Mouse (Mus musculus): Measurements from ENCODE around the gene Ctxn1.

Gene Ctxn1

DNA sequence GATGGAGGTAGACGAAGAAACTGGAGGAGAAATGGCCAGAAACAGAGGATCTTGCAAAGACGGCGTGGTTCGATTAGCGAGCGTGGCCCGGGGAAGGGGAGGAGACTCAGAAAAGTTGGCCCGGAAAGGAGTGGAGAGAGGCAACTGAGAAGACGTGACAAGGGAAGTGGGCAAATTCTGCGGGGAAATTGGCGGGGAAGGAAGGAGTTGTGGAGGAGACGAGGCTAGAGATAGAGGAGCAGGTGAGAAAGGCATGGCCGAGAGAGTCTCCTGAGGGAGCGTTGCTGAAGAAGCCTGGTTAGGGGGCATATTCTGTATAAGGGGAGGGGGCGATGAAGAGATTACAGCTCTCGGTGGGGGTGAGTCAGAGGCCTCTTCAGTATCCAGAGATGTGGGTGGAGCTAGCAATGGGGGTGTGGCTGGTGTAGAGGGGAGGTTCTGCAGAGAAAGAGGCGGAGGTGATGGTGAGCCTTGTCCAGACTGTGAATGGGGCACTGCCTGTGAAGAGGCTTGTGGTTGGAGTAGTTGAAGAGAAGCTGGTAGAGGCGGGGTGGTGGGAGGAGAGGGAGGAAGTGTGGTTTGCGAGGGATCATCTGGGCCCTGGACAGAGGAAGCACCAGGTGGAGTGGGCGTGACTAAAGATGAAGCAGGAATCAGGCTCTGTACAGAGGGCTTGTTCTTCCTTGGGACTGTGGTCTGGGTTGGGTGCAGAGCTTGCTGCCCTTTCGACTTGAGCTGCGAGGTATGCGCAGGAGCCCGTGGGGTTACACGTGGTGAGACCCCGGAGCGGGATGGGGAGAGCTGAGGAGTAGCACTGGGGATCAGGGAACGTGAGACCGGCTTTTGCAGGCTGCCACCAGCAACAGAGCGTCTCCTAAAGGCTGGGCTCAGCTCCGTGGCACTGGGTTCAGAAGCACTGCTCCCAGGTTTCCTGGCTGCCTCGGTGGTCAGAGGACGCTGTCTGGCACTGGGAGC is 44.8 kb downstream of the Ctxn1 start:
- DNase-seq (ENCODE audit: low read depth, low spot score): peak; percentile 83

DNA sequence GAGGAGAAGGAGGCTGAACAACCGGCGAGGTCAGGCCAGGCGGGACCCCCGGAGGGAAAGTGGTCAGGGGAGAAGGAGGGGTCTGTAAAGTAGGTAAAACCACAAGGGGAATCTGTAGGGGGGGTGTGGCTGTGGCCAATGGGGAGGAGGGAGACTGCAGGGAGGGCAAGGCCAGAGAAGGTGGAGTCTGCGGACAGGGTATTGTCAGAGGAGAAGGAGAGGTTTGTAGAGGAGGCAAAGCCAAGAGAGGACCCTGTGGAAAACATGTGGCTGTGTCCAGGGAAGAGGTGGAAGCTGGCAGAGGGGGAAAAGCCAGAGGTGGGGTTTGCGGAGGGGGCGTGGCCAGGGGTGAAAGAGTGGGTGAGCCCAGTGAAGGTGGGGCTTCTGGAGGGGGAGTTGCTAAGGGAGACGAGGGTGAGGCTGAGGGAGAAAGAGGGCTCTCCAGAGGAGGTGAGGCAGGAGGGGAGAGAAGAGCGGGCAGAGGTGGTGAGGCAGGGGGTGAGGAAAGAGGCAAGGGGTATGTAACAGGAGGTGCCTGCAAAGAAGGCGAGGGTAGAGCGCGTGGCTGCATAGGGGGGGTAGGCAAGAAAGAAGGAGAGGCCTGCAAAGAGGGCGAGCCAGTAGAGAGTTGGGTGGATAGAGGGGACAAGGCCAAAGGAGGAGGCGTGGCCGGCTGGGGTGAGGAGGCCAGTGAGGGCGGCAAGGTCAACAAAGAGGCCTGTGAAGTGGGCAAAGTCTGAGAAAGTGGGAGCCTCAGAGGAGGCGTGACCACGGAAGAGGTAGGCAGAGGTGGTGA is 45.7 kb downstream of the Ctxn1 start:
- peak; percentile 82 for DNase-seq (ENCODE audit: low read depth, low spot score)

GRCm38 (mm10) chr8:4212809-4213209 is 46.3 kb downstream of the Ctxn1 start:
- peak; percentile 31 for DNase-seq (ENCODE audit: low read depth, low spot score)

GRCm38 (mm10) chr8:4211097-4211496 is 48.0 kb downstream of the Ctxn1 start:
- peak; percentile 16 for DNase-seq (ENCODE audit: low read depth, low spot score)

Measured in A20 (cell line).